Mouse (Mus musculus) olfactory bulb, adult 2 months (tissue): ENCODE data around the gene Rptor.

ENCODE experiments used
- CTCF ChIP-seq: fragments of 200-500 bp; IDR thresholded peaks from 2 replicates; pipeline ENCODE4 v1.5.1; 2012; ENCODE audit warnings: low read depth, mild to moderate bottlenecking, low read length, moderate library complexity; ENCODE audit not compliant: insufficient read depth
- POLR2A ChIP-seq: fragments of 200-500 bp; IDR thresholded peaks from 2 replicates; pipeline ENCODE4 v1.6.1; 2012; ENCODE audit warnings: mild to moderate bottlenecking, low read depth, low read length, moderate library complexity; ENCODE audit not compliant: insufficient read depth

- TF ChIP-seq POLR2A, result no peak
- TF ChIP-seq CTCF, result no peak
These were observed 316.7 kb downstream of the Rptor start for GRCm38 (mm10) chr11:119919432-119919831.
